Mouse (Mus musculus): ENCODE measurements around the gene Rabep2. TPM values are rescaled to one million over a fixed set of nuclear protein-coding genes. Genes with fewer than 3 reads are reported as not detected.
A peak's percentile ranks its signal among the peaks of the same experiment; 100 is the strongest.

The Rabep2 gene
- polyA plus RNA-seq, 1 experiment = 21.9 TPM

DNA sequence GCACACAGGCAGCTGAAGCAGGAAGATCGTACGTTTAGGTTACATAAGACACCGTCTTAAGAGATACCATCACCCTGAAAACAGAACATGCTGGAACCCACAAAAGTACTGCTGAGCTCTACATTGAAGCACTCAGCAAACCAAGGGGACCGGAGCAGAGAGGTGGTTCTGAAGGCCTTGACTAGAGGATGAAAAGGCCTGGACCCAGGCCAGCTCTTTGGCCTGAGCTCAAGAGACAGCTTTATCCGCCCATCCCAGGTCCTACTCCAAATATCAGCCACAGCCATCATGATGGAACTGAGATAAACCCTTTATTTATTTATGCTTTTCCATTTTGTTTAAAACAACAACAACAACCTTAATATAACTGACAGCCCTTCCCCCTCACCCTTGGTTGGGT, 38.1 kb downstream of the Rabep2 start:
- Histone ChIP-seq H3K4me1 (ENCODE audit: control insufficient read depth, insufficient read depth, low read length) (no peaks in the 10 kb centered on the region), H3K4me3 (ENCODE audit: insufficient read depth, low read length) (no peak overlapping the region), H3K27ac (ENCODE audit: insufficient read depth, low read length) (no peak overlapping the region)
- no peak for TF ChIP-seq CTCF (IDR thresholded peaks at IDR 0.05; ENCODE audit: extremely low read depth, insufficient read depth, low read length)
- TF ChIP-seq POLR2A (IDR thresholded peaks at IDR 0.05; ENCODE audit: extremely low read depth, insufficient read depth, low read length) = no peak

DNA sequence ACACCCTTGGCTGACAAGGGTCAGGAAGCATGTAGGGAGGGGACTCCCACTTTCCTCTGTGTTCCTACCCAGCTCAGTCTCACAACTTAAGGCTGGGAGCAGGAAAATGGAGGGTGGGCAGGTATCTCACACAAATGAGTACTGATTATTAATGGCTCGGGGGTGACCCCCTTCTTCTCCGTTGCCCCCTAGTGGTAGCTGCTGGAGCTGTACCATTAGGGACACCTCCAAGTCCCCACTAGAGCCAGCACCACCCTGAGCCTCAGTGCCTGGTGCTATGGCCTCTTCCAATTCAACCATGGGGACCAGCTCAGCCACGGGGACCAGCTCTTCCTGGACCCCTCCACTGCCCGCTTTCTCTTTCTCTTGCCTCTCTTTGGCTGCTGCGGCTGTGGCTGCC, 38.7 kb downstream of the Rabep2 start:
- H3K4me3 ChIP-seq (ENCODE audit: insufficient read depth, low read length) = no peak overlapping the region
- no peak overlapping the region for H3K27ac ChIP-seq (ENCODE audit: insufficient read depth, low read length)
- no peaks in the 10 kb centered on the region for H3K4me1 ChIP-seq (ENCODE audit: control insufficient read depth, insufficient read depth, low read length)
- TF ChIP-seq CTCF (IDR thresholded peaks at IDR 0.05; ENCODE audit: extremely low read depth, insufficient read depth, low read length) = peak; percentile 37; the same call in 1 of the 2 replicates
- no peak for TF ChIP-seq POLR2A (IDR thresholded peaks at IDR 0.05; ENCODE audit: extremely low read depth, insufficient read depth, low read length)

DNA sequence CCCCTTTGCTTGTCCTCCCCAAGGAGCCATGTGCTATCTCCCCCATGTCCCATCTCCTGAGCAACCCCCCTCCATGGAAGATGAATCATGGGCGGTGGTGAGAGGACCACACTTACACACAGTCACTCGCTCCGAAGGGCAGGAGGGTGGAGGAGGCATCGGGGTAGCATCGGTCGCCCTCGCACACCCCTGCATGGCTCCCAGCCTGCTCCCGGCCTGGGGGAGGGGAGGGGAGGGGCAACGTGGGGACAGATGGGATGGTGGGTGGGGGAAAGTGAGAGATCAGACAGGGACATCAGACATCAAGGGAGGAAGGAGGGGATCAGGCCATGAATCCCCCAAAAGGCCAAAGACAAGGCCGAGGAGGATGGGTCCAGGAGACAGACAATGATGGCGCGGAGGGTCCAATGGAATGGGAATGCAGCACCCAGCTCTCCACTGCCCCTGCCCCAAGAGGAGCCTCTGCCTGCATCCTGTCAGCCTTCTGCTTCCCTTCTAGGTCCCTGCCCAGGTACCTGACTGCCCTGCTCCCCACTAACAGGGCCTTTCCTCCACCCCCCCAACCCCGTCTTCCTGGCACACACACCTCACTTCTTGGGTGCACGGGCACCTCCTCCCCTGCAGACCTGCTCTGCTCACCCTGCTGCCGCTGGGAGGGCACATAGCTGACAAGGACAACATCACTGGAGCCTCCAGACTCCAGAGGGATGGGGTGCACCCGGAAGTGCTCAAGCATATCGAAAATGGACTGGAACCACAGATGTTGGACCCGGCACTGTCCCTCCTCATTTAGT, 39.5 kb downstream of the Rabep2 start:
- Histone ChIP-seq H3K4me3 (ENCODE audit: insufficient read depth, low read length) (no peak overlapping the region), H3K4me1 (ENCODE audit: control insufficient read depth, insufficient read depth, low read length) (no peaks in the 10 kb centered on the region), H3K27ac (ENCODE audit: insufficient read depth, low read length) (no peak overlapping the region)
- TF ChIP-seq POLR2A (IDR thresholded peaks at IDR 0.05; ENCODE audit: extremely low read depth, insufficient read depth, low read length) (no peak), CTCF (IDR thresholded peaks at IDR 0.05; ENCODE audit: extremely low read depth, insufficient read depth, low read length) (no peak)

DNA sequence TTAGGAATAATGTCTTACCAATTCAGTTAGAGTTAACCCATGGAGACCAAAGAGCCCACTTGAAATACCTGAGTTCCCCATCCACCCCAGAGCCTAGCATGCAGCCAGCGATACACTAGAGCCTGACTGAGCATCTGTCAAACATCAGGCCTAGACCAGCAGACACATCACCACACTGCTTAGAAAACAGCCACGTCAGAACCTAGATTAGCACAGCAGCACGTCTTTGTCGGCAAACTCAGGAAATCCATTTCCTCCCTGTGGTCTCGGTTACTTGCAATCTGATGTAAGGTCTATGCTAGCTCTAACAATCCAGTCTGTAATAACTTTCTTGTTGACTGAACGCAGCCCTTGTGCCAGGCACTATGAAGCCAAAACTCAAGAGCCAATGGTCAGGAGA, 41.5 kb downstream of the Rabep2 start:
- H3K27ac ChIP-seq (ENCODE audit: insufficient read depth, low read length) = no peak overlapping the region
- TF ChIP-seq CTCF (IDR thresholded peaks at IDR 0.05; ENCODE audit: extremely low read depth, insufficient read depth, low read length) (no peak), POLR2A (IDR thresholded peaks at IDR 0.05; ENCODE audit: extremely low read depth, insufficient read depth, low read length) (no peak)
- H3K4me3 ChIP-seq (ENCODE audit: insufficient read depth, low read length) = no peak overlapping the region
- H3K4me1 ChIP-seq (ENCODE audit: control insufficient read depth, insufficient read depth, low read length) = no peaks in the 10 kb centered on the region

DNA sequence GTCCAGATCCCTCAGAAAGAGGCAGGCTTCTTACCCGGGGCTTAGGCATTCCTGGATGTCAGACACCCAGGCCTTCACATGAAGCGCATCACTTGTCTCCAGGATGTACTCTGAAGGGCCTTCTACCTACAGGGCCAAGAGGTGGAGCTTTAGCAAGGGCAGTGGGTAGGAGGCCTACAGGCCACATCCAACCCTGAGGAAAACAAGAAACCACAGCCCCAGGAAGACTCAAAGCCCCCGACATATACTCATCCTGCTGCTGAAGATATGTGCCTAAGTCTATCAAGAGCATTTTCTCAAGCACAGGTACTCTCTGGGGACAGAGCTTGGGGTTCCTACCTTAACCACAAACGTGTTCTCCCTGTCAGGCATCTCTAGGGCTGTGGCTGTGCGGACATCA, 42.8 kb downstream of the Rabep2 start:
- TF ChIP-seq POLR2A (IDR thresholded peaks at IDR 0.05; ENCODE audit: extremely low read depth, insufficient read depth, low read length) (no peak), CTCF (IDR thresholded peaks at IDR 0.05; ENCODE audit: extremely low read depth, insufficient read depth, low read length) (no peak)
- no peak overlapping the region for H3K27ac ChIP-seq (ENCODE audit: insufficient read depth, low read length)
- no peaks in the 10 kb centered on the region for H3K4me1 ChIP-seq (ENCODE audit: control insufficient read depth, insufficient read depth, low read length)
- no peak overlapping the region for H3K4me3 ChIP-seq (ENCODE audit: insufficient read depth, low read length)

DNA sequence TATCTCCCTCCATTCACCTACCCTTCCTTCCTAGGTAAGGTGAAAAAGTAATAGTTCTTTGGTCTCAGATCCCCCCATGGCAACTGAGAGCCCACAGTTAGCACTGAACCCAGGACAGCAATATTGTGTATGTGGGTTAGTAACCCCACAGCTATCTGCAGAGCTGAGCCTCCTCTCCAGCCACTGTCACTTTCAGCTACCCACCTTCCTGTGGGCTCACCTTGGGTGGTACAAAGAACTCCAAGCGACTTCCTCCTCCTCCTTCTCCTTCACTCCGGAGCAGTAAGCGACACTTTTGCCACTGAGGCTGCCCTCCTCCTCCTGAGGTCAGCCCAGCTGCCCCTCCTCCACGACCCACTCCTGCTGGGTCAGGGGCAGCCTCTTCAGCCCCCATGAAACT, 43.3 kb downstream of the Rabep2 start:
- TF ChIP-seq CTCF (IDR thresholded peaks at IDR 0.05; ENCODE audit: extremely low read depth, insufficient read depth, low read length) (no peak), POLR2A (IDR thresholded peaks at IDR 0.05; ENCODE audit: extremely low read depth, insufficient read depth, low read length) (no peak)
- Histone ChIP-seq H3K4me1 (ENCODE audit: control insufficient read depth, insufficient read depth, low read length) (no peaks in the 10 kb centered on the region), H3K4me3 (ENCODE audit: insufficient read depth, low read length) (no peak overlapping the region), H3K27ac (ENCODE audit: insufficient read depth, low read length) (no peak overlapping the region)

DNA sequence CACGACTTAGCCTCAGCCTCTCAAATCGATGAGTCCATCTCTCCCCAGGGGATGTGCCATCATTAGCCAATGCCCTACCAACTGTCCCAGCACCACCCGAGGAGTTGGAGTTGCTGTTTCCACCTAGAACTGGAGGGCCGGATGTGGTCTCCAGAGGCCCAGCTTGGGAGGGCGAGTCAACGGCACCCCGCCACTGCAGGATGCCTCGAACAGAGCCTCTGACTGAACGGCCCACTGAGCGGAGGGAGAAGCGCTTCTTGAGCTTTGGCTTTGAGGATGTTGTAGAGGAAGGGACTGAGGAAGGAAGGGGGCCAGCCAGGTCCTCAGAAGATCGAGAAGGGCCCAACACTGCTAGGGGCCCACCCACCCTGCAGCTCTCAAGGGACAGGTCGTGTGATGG, 43.7 kb downstream of the Rabep2 start:
- no peaks in the 10 kb centered on the region for H3K4me1 ChIP-seq (ENCODE audit: control insufficient read depth, insufficient read depth, low read length)

DNA sequence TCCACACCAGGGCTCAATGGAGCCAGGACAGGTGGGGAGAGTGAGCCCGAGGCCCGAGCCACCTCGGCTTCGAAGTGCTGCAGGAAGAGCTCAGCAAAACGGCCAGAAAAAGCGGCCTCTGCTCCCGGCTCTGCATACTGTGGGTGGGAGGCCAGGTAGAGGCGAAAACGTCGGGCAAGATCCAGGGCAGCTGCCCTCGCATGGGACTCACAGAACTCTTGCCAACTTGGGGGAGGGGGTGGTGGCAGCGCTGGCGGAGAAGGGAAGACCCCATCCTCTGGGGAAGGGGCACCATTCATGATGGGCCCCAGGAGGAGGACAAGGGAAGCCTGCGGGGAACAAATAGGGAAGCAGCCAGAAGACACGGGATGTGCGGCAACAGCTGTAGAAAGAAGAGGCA, 44.2 kb downstream of the Rabep2 start:
- Histone ChIP-seq H3K4me3 (ENCODE audit: insufficient read depth, low read length) (no peak overlapping the region), H3K4me1 (ENCODE audit: control insufficient read depth, insufficient read depth, low read length) (no peaks in the 10 kb centered on the region), H3K27ac (ENCODE audit: insufficient read depth, low read length) (no peak overlapping the region)
- TF ChIP-seq CTCF (IDR thresholded peaks at IDR 0.05; ENCODE audit: extremely low read depth, insufficient read depth, low read length) (no peak), POLR2A (IDR thresholded peaks at IDR 0.05; ENCODE audit: extremely low read depth, insufficient read depth, low read length) (no peak)

More for the DNA sequence above, 43.7 kb downstream of the Rabep2 start:
- Histone ChIP-seq H3K27ac (ENCODE audit: insufficient read depth, low read length) (no peak overlapping the region), H3K4me3 (ENCODE audit: insufficient read depth, low read length) (no peak overlapping the region)
- TF ChIP-seq CTCF (IDR thresholded peaks at IDR 0.05; ENCODE audit: extremely low read depth, insufficient read depth, low read length) (no peak), POLR2A (IDR thresholded peaks at IDR 0.05; ENCODE audit: extremely low read depth, insufficient read depth, low read length) (no peak)

DNA sequence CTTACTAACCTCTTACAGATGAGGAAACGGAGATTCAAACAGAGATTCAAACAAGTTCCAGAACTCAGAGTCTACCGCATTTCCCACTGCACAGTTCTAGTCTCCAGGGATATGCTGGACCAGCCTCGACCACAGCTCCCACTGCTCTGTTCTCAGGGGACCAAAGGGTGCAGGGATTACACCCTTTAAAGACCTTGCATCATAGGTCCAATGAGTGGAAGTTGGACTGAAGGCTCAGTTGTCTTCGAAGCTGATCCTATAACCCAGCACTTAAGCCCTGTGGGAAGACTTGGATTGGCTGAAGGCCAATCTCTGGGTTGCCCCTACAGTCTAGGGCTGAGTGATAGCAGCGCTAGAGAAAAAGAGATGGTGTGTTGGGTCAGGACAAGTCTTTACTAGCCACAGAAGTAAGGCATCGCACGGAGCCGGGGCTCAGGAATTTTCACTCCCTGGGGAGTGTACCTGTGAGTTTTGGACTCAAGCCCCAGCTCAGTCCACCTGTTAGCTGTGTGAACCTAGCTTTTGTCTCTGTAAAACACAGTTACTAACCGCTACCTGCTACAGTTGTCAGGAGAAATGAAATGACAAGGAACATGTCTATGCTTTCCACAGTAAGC, 45.0 kb downstream of the Rabep2 start:
- Histone ChIP-seq H3K4me1 (ENCODE audit: control insufficient read depth, insufficient read depth, low read length) (no peaks in the 10 kb centered on the region), H3K4me3 (ENCODE audit: insufficient read depth, low read length) (peak overlapping the region; percentile 75), H3K27ac (ENCODE audit: insufficient read depth, low read length) (no peak overlapping the region)
- no peak for TF ChIP-seq POLR2A (IDR thresholded peaks at IDR 0.05; ENCODE audit: extremely low read depth, insufficient read depth, low read length)
- no peak for TF ChIP-seq CTCF (IDR thresholded peaks at IDR 0.05; ENCODE audit: extremely low read depth, insufficient read depth, low read length)

DNA sequence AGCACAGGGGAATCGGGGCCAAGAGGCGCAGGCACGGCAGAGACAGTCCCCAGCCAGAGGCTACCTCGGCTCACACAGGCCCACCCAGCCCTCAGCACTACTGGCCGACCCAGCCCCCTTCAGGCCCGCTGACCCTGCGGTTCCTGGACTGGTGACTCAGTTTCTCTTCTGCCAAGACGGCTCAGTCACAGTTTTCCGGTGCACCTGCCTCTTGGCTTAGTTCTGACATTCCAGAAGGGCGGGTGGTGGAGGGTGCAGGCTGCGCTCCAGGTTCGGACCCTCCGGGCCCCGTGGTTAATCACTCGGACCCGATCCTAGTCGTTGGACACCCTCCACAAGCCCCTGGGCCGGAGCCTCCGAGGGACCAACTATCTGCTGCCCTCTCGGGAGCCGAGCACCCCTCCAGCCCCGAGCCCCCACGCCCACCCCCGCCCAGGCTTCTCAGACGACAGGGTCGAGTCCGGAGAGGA, 46.0 kb downstream of the Rabep2 start:
- Histone ChIP-seq H3K4me1 (ENCODE audit: control insufficient read depth, insufficient read depth, low read length) (no peaks in the 10 kb centered on the region), H3K4me3 (ENCODE audit: insufficient read depth, low read length) (peak overlapping the region; percentile 75), H3K27ac (ENCODE audit: insufficient read depth, low read length) (no peak overlapping the region)
- TF ChIP-seq CTCF (IDR thresholded peaks at IDR 0.05; ENCODE audit: extremely low read depth, insufficient read depth, low read length) = no peak

Data from cortical plate, adult 2 months (tissue).